In the genomic region with DNA sequence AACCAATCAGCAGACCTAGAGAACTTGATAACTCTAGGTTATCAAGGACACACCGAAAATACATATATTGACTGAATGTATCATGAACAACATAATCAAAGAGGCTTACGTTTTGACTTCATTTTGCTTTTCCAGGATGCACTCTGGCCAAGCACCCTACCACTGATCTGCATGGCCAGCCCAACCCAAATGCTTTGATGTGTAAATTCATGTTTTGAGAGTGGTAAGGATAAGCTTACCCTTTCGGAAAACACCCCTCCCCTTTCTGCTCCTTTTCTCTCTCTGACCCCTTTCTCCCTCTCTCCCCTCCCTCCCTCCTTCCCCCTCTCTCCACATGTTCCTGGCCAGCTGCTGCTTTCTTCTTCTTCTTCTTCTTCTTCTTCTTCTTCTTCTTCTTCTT, we compare ENCODE assay signal across 17 mouse cellular contexts.
"Had no signal": no experiment of that assay in that cellular context is flagged by ENCODE, and none has a peak within 500 bp of the region (broad histone marks: within the 10 kb centered on the region; RNA-seq: fewer than 3 reads in every experiment).

No protein-coding gene starts in this region.

- H3K9ac ChIP-seq: liver, embryonic 12.5 days; liver, embryonic 14.5 days; lung, embryonic 15.5 days; midbrain, embryonic 13.5 days; midbrain, embryonic 15.5 days; neural tube, embryonic 12.5 days had no signal

- H3K4me2 ChIP-seq: midbrain, embryonic 11.5 days; midbrain, embryonic 13.5 days; neural tube, embryonic 12.5 days had no signal

- ATAC-seq: liver, embryonic 12.5 days had no signal

- H3K27me3 ChIP-seq: lung, embryonic 15.5 days had no signal

- H3K9me3 ChIP-seq: liver, embryonic 12.5 days; lung, embryonic 15.5 days; midbrain, embryonic 13.5 days; midbrain, embryonic 15.5 days; neural tube, embryonic 12.5 days had no signal

- H3K36me3 ChIP-seq: liver, embryonic 12.5 days; lung, embryonic 15.5 days; midbrain, embryonic 13.5 days; midbrain, embryonic 15.5 days; neural tube, embryonic 12.5 days had no signal

- H3K4me3 ChIP-seq: liver, embryonic 12.5 days; lung, embryonic 15.5 days; midbrain, embryonic 13.5 days; midbrain, embryonic 15.5 days; neural tube, embryonic 12.5 days had no signal

- H3K27ac ChIP-seq: liver, embryonic 12.5 days; liver, embryonic 14.5 days; lung, embryonic 15.5 days; midbrain, embryonic 13.5 days; midbrain, embryonic 15.5 days; neural tube, embryonic 12.5 days had no signal

- DNase-seq: lung, adult 2 months; lung, postnatal 4 days; retina, postnatal 1 day; right cerebral cortex, adult 18-20 months; right cerebral cortex, postnatal 25 days; right cerebral cortex, postnatal 4 days; spleen, adult 18-20 months; thymus, adult 18-20 months; thymus, postnatal 14 days; thymus, postnatal 36 days had no signal
